Mouse (Mus musculus) lung, postnatal 0 days (tissue): ENCODE data around the gene Tmprss3.

ENCODE experiments used
- CTCF ChIP-seq: IDR thresholded peaks from 2 replicates; pipeline ENCODE4 v1.5.1; 2016; ENCODE audit warnings: antibody characterized with exemption, mild to moderate bottlenecking
- EP300 ChIP-seq: IDR thresholded peaks from 2 replicates; pipeline ENCODE4 v1.6.1; 2016; ENCODE audit warnings: antibody characterized with exemption, mild to moderate bottlenecking, control low read depth

DNA sequence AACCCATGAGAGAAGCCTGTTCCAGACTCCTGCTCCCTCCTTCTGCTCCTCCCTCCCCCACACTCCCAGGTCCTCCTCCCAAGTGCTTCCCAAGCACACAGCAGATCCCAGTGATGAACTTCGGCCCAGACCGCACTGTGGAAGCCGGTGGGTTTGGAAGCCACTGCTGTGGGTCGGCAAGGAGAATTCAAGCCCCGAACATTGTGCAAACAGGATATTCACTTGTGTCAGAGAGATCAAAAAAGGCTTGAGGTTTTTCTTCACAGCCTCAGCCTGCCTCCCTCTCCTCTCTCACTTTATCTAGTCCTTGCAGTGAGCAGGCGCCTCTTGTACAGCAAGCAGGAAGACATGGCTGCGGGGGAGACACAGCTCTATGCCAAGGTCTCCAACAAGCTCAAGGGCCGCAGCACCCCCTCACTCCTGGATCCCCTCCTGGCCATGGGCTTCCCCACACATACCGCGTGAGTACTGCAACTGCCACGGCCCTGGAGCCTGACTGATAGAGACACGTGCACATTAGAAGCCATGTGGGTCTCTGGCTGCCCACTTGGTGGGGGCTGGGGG is 9.1 kb upstream of the Tmprss3 start, which contains the start of gene Ubash3a:
- TF ChIP-seq CTCF (no peak), EP300 (no peak)
